Mouse (Mus musculus) embryo, embryonic 11.5 days (tissue): ENCODE measurements around the gene Cp.
"Not testable (repeated sequence)": the region's sequence is repeated elsewhere in the genome, so short reads cannot be mapped to it uniquely, and the experiment has no call there.

Experiments used
- DNase-seq: peaks from one replicate; pipeline ENCODE4 v3.0.0-alpha.2; 2012; ENCODE audit warnings: low read depth, low spot score

Cp gene

DNA sequence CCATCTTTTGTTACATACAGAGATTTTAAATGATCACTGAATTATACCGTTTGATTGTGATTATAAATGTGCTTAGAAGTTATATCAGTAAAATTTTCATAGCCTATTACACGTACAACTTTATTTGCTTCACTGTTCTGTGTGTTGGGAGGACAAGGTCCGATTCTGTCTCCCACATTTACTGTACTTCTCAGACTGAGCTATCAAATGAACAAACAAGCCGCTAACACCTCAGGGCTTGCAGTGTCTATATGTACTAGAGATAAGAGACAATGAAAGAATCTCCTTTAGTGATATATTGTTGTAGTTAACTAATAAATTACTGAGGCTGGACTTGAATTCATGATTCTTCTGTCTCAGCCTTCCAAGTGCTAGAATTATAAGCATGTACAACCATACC is 50.4 kb downstream of the Cp start:
- no peak for DNase-seq

DNA sequence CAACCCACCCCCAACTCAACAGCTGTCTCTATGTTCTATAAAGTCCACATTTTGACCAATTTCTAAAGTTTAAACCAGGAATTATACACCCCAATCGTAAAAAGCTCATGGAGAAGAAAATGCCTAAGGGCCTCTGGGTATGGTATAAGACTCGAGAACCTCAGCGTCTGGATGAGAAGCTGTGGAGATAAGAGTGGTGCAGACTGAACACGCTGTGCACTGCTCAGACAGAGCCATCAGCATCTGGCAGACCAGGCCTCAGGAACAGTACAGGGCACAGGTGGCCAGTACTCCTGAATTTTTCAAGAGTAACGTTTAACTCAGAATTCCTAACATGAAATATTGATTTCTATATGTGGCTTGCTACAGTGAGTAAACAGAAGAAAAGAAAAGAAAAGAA is 50.9 kb downstream of the Cp start:
- no peak for DNase-seq

DNA sequence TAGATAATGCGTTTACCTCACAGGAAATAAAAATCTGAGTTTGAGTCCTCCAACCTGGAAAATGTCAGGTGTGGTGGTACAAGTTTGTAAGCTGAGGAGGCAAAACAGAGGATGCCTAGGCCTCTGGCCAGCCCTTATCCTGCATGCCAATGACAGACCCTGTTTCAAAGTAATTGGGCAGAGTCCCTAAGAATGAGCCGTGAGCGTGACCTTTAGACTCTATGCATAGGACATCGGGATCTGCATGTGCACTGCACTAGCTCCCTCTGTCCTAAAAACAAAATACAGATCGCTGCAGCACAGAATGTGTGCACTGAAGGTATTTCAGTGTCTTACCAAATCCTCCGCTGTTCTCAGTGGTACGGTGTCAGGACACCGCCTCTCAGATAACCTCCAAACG is 53.6 kb downstream of the Cp start:
- DNase-seq: no peak

DNA sequence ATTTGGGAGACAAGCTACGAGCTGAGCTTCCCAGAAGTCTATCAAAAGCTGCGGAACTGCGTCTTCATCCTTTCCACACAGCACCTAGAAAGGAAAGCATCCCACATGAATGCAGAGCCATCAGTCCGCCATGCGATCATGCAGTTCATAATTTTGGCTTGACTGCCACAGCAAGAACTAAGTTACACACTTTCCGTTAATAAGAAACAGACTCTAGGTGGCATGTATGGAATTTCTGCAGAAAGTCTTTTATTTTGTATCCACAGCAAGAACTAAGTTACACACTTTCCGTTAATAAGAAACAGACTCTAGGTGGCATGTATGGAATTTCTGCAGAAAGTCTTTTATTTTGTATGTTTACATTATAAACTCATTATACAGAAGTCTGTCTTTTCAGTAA is 54.1 kb downstream of the Cp start:
- not testable (repeated sequence) for DNase-seq

DNA sequence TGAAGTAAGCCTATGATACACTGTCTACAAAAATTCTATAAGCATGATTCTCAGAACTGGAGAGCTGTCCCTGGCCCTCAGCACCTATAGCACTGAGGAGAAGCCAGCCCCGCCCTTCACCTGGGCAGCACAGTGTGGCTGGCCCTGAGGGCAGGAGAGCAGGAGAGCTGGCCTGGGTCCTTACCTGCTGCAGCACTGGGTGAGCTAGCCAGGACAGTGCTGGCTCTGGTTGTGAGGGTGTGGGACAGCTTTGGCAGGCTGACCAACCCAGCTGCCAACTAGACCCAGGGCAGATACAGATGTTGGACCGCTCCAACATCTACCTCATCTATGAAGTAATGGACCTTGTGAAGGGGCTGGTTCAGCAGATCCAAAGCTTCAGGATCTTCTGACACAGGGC is 57.6 kb downstream of the Cp start:
- no peak for DNase-seq

DNA sequence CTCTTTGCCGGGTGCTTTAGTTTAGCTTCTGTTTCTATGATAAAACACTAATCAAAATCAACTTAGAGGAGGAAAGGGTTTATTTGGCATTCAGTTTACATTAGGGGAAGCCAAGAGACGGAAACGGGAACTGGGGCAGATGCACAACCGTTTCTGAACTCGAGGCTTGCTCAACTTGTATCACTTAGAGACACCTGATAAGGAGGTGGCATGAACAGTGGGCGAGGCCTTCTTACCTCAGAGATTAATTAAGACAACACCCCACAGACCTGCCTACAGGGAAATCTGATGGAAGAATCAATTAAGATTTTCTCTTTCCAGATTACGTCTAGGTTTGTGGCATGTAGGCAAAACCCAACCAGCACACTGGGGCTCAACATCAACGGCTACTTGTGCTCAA is 61.2 kb downstream of the Cp start:
- no peak for DNase-seq

DNA sequence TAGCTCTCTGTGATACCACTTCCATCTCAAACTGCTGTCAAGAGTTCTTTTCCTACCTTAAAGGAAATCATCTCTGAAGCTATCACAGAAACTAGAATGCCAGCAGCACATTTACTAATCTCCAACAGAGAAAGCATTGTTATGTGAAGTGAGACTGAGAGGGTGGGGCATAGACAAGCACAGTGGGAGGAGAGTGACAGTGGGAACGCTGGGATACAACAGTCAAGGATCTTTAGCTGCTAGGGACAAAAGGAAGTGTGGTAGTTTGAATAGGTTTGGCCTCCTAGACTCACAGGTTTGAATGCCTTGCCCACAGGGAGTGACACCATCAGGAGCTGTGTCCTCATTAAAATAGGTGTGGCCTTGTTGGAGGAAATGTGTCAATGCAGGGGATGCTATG is 67.0 kb downstream of the Cp start:
- DNase-seq: no peak

DNA sequence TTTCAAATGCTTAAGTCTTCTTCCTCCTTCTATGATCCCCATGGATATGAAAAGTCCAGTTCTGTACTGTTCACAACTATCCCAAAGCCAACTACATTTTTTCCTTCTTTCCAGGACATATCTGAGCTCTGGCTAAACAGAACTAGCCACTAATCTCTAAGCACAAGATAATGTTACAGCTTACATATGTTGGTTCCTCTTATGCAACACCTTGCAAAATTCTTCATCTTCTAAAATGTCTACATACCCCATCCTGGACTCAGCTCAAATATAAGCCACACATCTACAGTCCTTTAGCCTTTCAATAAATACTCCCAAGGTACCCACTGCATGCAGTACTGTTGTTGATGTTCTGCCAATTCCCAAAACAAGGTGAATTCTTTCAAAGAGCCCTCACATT is 69.6 kb downstream of the Cp start:
- no peak for DNase-seq

DNA sequence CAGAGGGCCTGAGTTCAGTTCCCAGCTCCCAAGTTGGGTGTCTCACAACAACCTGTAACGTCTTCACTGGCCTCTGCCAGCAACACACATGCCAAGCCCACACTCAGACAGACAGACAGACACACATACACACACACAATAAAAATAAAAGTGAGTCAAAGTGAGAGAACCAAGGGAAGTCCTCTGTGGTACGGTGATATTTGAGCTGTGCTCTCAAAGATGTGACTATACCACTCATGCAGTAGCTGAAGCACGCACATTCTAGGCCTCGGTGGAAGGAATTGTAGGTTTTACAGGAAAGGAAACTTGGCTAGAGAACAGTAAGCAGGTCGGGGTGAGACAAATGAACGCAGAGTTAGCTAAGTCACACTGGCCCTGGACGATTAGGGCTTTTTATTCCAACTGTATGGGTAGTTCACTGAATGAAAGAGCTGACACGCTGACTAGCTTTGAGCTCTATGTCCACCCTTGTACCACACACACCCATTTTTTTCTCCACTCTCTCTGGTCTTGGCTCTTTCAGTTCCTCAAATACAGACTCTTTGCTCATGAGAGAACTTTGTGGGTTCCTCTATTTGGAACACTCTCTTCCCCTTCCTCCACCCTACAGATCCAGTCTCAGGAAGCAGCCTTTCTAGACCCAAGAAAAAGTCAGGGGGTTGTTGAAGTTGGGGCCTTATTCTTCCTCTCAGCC is 70.3 kb downstream of the Cp start:
- no peak for DNase-seq

DNA sequence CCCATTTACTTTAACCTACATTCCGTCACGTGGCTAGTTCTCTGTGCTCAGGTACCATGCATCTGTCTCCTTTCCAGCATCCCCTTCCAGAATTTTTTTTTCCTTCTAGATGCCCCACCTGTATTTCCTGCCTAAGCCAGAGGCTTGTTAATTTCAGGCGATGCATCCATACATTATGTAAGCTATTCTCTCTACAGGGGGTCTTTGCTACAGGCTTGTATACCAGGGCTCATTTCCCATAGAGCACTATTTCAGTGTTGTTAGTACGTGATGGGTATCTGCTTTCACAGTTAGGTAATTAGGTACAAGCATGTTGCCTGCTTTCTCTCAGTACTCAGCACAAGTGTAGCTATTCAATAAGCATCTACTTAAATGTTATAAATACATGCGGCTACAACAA is 70.9 kb downstream of the Cp start:
- DNase-seq: no peak

DNA sequence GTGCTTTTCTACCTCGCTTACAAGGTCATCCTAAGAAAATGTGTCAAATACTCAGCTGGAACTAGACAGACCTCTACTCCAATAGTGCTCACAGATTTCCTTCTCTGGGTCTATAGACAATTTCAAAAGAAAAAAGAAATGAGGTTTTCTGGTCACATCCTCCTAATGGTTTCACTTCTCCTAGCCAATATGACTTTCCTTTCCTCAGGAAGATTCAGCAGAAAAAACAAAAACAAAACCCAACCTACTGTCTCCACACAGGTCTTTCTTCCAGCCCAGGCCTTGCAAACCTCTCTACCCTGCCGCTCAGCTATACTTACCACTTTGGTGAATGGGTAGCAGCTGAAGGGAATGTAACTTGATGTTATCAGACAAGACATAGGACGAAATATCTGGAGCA is 71.8 kb downstream of the Cp start:
- no peak for DNase-seq

DNA sequence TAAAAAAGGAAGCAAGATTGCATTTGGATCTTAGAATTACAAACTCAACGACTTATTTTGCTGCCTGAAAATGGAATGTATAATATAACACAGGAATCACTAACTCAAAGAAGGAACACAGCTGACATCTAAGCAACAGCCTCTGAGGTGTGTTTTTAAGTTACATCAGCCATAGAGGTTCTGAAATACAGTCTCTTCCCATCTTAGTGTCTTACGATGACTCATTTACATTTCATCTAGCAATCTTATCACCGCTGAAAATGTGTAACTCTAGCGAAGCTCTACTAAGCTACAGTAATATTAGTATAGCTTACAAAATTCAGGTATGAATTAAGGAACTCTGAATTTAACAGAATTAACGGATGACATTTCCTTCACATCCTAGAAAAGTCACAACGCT is 74.0 kb downstream of the Cp start:
- no peak for DNase-seq

DNA sequence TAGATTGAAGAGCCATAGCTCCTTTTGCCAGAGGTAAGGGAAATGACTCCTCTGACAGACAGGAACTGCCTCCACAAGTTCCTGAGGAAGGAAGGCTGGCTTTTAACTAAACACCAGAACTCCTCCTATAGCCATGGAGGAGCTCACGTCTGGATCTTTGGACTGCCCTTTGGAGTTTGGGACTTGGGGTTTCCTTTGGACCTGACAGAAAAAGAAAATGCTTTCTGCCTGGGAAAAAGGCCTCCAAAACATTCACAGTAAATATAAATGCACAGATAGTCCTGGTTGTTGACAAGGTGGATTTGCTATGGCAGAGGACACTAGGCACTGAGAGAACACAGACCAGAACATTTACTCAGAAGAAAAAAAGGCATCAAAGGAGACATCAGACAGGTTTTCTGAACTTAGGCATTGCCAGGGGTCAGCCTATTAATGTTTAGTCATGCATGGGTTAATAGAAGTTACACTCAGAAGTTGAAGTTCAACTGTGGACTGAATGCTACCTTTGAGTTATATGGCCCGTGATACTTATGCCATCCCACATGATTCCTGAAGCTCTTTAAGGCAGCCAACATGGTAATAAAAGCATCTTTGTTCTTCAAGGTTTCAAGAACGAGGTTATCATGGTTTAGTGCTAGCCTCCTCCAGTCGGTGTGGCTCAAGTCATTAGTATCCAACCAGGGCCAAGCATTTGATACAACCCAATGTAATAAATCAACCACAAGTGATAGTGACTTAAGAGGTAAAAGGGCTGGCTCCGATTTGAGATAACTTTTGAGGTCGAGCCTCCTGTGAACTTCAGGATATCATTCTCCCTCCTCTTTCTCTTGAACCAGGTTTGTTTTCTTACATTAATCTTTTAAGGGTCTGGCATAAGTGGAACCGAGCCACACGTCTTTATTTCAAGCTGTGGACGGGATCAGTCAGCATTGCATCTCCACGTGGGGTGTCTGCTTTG is 77.2 kb downstream of the Cp start:
- DNase-seq: no peak

DNA sequence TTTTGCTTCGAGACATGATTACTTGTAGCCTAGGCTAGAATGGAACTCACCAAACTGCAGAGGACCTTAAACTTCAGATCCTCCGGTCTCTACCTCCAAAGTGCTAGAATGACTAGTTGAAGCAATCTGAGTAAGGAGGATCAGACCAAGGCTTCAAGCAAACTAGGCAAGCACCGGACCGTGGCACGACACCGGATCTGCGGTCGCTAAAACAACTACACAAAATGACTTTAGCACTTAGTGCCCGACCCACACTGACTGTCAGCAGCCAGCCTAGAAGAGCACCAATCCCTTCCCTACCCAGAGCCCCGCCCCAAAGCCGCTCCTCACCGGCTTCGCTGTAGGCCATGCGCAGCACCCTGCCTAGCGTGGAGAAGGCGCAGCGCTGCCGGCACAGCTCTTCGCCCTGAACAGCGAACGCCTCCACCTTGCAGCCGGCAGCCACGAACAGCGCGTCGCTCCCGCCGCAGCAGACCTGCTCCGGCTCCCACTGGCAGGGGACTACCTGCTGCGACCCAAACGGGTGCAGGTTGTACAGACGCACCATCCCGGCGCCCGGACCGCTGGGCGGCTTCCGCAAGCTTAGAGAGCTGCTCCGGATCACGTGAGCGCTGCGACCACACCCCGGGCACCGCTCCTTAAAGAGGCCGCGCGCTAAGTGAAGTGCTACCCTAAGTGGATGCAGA is 78.0 kb downstream of the Cp start, which contains the start of gene Hps3:
Gene Hps3, minus strand, starts transcription at position 597 of the 686 bp plus-strand sequence.
- DNase-seq: peak; percentile 75

DNA sequence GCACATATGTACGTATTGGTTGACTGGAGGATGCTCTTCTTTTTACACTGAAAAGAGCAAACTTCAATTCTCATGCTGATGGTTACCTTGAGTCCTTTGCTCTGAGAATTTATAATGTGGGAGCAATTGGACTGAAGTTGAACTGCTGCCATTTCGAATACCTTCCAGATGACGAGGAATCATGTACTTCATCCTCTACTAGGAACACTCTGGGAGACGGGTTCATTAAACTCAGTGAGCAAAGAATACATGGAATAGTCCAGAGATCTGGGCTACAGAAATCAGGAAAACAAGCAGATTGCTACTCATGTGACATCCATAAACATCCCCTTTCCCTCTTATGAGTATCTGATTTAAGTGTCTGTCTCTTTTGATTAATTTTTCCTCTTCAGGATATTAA is 79.2 kb downstream of the Cp start:
- DNase-seq: no peak

DNA sequence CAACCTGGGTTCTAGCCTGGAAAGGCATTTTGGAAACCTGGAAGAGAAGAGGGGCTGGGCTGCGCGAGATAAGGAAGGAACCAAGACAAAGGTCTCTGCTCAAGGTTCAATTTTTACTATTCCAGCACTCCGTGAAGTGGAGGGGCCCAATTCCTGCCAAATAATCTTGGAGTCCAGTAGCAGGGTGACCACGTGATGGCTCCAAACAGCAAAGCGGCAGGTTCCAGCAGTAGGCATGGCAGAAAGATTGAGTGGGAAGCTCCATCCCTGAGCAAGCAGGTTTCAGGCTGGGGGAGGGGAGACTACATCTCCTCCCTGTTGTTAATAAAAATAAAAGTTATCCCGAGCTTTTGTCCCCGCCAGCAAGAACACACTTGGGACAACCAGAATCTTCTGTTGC is 84.6 kb downstream of the Cp start:
- DNase-seq: not testable (repeated sequence)

DNA sequence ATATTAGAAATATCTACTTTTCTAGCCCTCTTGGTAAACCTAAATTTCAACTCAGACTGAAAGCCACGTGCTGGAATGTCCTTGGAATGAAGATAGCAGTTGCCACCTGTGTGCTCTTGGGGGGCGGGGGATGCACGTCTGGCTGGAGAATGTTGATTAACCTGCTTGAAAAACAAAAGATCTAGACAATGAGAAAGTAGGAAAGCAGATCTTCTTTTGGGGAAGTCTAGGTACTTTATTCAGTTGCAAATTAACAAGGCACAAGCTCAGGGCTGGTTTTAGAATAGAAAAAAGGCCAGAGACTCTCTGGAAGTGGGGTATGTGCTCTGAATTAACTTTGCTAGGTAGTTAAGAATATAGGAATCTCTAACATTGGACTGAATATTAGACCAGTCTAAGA is 87.9 kb downstream of the Cp start:
- not testable (repeated sequence) for DNase-seq

DNA sequence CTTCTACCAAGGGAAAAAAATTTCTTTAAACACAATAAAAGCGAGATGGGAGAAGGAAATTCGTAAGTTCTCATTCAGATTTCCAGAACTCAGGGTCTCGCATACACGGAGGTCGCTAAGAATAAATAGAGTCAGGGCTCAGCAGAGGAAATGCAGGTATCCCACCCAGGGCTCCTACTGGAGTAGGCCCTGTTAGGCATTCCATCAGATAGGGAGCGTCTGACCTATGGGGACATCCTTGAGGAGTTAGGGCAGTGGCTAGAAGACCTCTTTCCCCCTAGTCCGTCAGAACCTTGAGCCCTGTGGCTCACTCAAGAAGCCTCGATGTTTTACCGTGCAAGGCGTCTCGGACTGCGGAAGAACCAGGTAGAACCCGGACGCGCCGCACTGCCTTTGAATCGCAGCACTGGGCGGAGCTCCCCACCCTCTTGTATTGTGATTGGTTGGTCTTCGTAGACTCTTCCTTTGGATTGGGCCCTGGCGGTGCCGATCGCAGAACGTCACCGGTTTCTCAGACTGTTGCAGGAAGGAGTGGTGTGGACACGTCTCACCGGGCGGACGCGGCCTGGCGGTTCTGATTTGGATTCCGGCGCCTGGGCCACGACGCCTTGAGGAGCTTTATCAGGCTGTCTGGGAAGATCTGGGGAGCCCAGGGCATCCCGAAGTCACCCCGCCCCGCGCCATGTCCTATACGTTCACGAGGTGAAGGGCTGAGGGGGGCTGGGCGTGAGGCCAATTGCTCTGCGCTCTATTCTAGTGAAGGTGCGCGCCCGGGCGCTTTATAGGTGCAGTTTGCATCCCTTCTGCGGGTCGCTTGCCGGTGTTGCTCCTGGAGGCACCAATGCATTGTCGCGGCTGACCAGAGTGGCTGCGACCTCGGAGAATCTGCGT is 100.7 kb downstream of the Cp start, which contains the start of gene Hltf:
Gene Hltf, plus strand, starts transcription at position 506 of the 891 bp plus-strand sequence.
- peak; percentile 83 for DNase-seq

DNA sequence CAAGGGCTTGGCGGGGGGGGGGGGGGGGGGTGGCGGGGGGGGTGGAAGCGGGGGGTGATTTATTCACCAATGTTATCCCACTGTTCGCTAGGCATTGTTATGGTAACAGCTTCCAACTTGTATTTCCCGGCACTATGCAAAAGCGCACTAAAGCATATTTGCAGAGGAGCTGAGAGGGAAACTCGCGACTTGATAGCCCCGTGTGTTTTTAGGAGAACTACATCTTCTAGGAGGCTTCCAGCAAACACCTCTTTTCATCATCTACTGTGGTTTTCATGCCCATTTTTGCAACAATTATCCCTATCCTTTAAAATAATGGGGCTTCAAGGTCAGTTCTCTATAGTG is 101.3 kb downstream of the Cp start:
- no peak for DNase-seq
